Mouse (Mus musculus) spleen, embryonic (tissue): ENCODE measurements at regions not wholly inside any gene's neighbourhood (a gene's known extent, or its start where the extent isn't known, plus 50 kb on each side); places are given as distances from the start of the nearest gene placed in this dataset.

Experiments
- CTCF ChIA-PET: fragments of 350-600 bp; sonication (Branson Sonifier 250); formaldehyde crosslinking; loops from one replicate; lab custom pipeline; 2022; lab: Charles Lee

DNA sequence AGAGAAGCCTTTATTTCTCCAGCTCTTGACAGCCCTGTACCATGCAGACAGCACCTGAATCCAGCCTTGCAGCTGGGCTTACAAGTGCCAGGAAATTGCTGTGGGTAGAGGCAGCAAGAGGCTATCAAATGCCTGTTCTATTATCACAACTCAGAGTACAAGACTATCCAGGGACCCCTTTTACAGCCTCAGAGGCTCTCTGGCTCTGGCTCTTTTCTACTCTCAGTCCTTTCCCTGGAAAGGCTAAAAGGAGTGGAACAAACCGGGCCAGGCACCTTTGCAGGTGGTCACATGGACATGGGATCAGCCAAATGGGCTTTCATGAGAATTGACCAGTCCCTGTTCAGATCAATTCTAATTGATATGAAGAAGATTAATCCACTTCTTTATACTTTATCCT, 125.7 kb downstream of the Qrsl1 start:
- CTCF ChIA-PET = interaction anchor here (0.5 kb wide), 1 partner anchor 192 kb away, joined by 3 read pairs; no protein-coding TSS in a partner anchor

DNA sequence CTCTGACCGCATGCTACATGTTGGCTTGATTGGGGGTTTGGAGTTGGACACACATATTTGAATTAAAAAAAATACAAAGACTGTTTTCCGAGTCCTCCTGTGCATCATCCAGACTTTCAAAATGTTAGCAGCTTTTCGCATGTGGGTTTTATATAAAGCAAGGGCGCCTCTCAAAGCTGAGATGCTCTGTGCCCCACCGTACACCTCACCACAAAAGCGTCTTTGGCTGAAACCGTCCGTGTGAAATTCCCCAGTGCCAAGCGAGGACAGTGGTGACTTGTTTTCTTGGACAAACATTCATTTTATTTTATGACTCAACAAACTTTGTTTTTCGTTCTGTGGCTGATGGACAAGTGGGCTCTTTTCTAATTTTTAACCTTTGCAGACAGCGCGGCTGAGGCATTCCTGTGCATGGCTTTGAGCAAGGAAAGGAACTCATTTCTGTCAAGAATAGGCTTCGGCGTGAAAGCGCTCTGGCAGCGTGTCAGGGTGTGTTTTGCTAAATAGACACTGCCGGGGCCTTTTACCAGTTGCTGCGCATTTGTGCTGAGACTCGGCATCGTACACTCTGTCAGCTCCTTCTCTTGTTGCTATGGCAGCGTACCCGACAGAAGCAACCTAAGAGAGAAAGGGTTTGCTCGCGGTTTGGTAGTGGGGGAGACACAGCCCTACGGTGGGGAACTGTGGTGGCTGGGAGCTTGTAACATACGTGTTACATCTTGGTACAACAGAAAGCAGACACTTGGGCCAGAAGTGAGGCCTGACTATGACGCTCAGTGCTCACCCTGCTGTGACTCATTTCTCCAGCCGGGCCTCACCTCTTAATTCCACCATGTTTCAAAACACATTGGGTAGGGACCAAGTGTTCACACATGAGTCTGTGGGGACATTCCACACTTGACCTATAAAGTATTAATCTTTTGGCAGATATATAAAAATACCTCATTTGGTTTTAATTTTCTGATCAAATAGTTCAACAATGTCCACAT, 123.6 kb downstream of the Qrsl1 start:
- CTCF ChIA-PET = no interaction called here

DNA sequence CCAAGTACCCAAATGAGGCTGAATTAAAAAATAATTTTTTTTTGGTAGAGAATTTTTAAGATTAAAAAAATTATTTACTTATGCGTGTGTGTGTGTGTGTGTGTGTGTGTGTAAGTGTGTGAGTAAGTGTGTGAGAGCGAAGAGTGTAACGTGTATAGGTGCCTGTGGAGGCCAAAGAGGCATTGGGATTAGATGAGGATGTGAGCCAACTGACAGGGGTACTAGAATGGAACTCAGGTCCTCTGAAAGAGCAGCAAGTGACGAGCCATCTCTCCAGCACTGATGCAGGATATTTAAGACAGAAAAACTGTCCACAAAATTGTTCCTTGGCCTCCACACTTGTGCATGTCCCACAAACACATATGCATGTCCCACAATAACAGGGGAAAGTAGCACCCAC, 121.0 kb downstream of the Qrsl1 start:
- CTCF ChIA-PET = no interaction called here

DNA sequence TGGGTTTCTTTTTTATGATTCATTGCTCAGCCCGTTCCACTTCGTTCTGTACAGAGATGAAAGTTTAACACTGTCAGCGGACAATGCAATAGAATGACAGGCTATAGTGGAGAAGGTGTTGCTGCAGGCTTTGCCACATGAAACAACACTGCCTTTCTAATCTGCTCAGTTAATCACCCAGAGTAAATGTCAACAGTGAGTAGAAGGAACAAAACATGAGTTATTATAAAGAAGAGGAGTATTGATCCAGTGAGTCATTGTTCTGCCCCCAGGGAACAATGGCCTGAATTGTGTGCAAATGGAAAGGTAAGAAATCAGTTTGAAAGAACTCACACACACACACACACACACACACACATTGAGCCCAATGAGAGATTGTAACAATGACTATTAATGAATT, 118.2 kb downstream of the Qrsl1 start:
- CTCF ChIA-PET = no interaction called here

DNA sequence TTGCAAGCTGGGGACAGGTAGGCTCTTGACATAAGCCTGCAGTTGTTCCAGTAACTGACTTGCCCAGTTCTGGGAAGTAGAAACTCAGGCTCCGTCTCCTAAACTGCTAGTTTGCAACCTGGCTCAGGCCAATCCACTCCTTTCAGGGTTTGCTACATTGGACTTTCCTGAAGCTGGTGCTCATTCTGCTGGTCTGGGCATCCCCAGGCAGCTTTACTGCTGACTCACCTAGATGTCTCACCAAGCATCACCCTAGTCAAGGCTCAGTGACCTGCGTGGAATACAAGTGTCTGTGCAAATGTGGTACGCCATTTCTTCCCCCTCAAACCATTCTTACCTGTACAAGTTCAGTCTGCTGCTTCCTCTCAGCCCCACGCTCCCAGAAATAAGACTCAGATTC, 110.8 kb downstream of the Qrsl1 start:
- CTCF ChIA-PET = interaction anchor here (0.6 kb wide), 1 partner anchor 37 kb away, joined by 3 read pairs; no protein-coding TSS in a partner anchor

DNA sequence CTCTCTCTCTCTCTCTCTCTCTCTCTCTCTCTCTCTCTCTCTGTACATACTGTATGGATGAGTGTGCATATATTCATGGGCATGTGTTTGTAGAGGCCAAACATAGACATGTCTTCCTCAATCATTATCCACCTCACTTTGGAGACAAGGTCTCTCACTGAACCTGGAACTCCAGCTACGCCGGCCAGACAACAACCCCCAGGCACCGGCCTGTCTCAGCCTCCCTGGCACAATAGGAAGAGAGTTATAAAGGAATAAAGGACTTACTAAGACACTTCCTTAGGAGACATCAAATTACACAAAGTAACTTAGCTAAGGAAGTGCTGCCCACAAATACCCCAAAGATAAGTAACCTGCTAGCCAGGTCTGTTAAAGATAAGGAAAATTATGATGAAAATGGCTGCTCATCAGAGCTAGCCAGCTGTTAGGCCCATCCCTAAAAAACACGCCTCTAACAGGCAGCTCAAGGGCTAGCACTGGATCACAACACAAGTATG, 110.0 kb downstream of the Qrsl1 start:
- CTCF ChIA-PET = interaction anchor here (0.7 kb wide), 1 partner anchor 90 kb away, joined by 10 read pairs; no protein-coding TSS in a partner anchor

DNA sequence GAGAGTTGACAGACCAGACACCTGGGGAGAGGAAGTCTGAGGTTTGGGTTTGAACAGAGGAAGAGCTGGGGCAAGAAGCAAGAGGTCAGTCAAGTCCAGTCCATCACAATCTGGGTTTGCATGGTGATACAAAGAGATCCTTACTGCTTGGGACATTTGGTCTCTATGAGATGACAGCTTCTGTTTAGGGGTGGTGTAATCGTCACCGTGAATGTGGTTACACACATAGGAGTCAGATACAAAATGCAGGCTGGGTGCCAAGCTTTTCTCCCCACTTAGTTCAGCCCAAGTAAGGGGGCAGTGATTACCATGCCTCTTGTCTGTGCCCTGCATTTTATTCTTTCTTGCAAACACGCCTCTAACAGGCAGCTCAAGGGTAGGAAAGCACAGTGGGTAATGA, 108.9 kb downstream of the Qrsl1 start:
- CTCF ChIA-PET = no interaction called here

DNA sequence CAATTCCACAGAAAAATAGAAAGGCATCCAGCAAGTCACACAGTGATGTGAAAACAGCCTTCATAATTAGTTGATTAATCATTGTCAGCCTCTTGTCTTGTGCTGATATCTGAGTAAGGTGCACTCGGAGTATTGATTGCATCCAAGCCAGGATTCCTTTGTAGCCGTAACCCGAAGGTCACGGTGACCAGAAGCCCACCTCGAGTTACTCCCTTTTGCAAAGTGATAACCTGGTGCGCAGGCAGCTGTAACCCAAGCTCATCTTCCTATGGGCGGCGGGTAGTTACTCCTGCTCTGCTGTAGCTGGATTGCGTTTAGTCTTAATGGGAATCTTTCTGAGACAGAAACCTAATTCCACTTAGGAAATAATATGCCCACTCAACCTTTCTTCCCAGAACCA, 107.0 kb downstream of the Qrsl1 start:
- CTCF ChIA-PET = no interaction called here

DNA sequence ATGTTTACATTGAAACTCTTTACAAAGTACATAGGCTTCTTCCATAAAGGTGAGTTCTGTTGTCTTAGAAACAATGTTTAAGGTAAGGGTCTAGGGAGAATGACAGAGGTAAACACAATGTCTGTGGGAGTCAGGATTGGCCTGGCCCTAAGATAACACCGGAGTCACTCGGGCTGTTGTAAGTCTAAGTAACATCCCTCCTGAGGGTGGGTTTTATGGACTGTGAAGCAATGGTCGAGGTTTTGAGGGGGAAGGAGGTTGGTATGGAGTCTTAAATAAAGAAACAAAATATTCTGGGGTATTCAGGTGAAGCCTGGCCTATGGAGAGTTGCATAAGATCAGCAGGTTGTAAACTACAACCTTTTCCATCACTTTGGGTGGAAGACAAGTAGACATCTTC, 101.5 kb downstream of the Qrsl1 start:
- CTCF ChIA-PET = no interaction called here

DNA sequence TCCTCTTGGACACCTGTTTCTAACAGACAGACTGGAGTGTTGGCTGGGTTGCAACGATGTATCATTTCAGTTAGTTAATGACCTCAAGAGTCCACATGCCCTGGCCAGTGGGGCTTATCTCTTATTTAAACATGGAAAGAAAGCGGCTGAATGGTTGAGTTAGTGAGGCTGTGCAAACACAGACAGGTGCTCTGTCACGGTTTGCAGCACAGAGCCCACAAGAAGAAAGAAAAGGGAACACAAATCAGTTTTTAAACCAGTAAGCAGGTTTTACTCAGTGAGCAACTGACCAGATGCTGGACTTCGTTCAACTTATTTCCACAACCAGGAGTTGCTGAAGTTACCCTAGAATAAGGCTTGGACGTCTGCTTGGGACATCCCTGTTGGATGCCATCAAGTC, 86.3 kb downstream of the Qrsl1 start:
- CTCF ChIA-PET = no interaction called here

DNA sequence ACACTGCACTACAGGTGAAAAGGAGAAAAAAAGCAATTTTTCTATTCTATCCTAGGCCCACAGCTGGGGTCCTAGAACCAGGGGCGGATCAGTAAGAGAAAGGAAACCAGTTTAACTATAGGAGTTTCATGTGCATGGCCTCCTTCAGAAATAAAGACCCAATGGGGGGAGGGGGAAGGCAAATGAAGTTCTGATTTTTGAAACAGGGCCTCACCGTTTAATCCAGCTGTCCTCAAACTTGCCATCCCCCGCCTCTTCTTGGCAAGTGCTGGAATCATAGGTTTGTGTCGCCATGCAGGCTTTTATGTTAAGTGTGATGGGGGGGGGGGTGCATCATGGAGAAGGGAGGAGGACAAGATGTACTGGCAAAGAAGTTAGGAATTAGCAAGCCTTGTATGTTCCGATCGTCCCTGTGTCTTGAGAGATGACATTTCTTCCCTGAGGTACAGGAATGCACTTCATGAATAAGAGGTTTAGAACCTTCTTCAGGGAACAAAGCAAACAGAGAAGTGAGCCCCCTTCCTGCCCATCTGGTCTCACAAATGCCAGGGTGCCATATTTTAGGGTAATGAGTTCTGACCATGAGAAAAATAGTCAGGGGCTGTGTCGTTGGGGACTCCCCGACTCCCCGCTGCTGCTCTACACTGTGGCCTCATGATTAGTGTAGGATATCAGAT, 83.9 kb downstream of the Qrsl1 start:
- CTCF ChIA-PET = no interaction called here

DNA sequence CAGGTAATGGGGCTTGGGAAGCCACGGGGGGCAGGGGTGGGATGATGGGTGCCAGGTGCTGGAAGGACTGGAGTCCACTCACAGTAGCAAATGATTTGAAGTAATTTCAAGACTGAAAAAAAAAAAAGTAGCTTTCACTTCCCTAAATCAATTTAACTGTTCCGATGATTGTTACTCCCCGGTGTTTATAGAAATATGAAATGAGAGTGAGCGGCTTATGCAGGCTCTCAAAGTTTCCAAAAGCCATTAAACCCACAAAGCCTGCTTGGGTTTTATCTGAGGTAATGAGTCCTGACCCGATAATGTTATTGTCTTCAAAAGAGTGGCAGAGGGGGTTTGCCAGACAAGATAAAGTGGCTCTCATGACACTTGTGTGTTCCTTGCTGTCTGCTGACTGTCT, 82.9 kb downstream of the Qrsl1 start:
- CTCF ChIA-PET = interaction anchor here (0.6 kb wide), 2 partner anchors 56 to 981 kb away, joined by 3 to 7 read pairs; no protein-coding TSS in a partner anchor

DNA sequence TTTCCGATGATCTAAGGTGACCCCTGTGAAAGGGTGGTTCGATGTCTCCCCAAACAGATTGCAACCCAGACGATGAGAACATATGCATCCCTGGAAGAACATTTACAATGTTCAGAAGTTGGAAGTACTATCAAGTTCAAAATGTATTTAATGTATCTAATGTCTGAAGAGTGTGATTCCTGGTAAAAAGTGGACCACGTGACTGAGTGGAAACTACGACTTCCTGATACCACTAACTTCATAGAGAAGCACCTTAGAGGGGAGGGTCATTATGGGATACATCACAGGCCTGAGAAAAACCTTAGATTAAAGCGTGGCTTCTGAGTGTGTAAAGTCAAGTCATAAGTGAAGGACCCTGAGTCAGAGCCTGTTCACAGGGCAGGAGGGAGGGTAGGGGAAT, 82.1 kb downstream of the Qrsl1 start:
- CTCF ChIA-PET = no interaction called here

DNA sequence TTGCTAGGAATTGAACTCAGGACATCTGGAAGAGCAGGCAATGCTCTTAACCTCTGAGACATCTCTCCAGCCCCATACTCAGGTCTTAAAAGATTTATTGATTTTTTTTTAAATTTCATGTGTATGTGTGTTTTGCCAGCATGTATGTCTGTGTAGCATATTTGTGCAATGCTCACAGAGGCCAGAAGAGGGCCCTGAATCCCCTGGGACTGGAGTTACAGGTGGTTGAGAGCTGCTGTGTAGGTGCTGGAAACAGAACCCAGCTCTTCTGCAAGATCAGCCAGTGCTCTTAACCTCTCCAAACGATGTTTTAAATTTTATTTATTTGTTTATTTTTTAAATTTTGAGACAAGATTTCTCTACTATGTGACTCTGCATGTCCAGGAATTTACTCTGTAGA, 78.9 kb downstream of the Qrsl1 start:
- CTCF ChIA-PET = no interaction called here

DNA sequence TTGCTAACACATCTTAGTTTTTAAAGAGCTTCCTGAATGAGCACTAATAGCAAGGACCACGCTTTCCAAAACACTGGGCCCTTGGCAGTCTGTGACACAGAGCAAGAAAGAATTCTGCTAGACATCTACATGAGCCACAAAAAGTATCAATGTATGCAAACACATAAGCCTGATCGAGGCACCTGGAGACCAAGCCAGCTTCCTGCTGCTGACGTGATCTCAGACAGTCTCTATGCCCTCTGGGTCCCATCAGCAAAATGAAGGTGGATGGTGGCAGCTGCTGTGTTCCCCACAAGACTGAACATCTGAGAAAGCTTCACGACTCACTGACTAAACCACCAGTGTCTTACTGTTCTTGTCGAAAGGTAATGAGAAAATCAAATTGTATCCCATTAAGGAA, 77.5 kb downstream of the Qrsl1 start:
- CTCF ChIA-PET = no interaction called here
